Mouse (Mus musculus) gastrocnemius, adult 8-10 months (tissue): ENCODE measurements at regions not wholly inside any gene's neighbourhood (a gene's known extent, or its start where the extent isn't known, plus 50 kb on each side); places are given as distances from the start of the nearest gene placed in this dataset.

ENCODE experiments used
- DNase-seq, 2 experiments: peaks; one replicate each; pipeline ENCODE4 v3.0.0; 2022; ENCODE audit warnings: low spot score in 2 of 2

DNA sequence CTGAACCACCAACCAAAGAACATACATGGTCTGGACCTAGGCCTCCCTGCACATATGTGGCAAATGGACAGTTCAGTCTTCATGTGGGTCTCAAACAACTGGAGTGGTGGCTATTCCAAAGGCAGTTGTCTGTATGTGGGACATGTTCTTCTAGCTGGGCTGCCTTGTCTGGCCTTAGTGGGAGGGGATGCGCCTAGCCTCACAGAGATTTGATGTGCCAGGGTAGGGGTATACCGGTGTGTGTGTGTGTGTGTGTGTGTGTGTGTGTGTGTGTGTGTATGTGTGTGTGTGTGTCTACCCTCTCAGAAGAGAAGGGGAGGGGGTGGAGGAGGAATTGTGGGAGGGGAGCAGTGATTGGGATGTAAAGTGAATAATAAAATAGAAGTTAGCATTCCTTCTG is 344.0 kb downstream of the Dhx35 start:
- DNase-seq = no peak

DNA sequence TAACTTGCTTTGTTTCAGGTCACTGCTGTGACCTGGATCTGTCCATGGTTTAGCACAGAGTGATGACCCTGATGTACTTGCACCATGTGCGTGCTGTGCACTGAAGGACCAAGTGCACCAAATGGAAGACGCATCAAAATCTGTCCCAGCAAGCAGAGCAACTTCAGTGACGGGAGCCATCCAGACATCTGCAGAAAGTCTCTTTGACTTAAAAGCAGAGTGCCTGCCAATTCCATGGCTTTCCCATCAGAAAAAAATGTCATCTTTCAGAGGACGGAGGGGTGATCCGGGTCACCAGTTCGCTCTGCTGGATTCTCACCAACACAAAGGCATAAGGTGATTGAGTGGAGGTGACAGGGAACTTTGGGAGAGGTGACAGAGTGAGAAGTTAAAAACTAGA is 351.4 kb downstream of the Dhx35 start:
- no peak for DNase-seq

GRCm38 (mm10) chr2:159163985-159164384 is 369.4 kb downstream of the Dhx35 start:
- peak; percentile 13 to 30 for DNase-seq

DNA sequence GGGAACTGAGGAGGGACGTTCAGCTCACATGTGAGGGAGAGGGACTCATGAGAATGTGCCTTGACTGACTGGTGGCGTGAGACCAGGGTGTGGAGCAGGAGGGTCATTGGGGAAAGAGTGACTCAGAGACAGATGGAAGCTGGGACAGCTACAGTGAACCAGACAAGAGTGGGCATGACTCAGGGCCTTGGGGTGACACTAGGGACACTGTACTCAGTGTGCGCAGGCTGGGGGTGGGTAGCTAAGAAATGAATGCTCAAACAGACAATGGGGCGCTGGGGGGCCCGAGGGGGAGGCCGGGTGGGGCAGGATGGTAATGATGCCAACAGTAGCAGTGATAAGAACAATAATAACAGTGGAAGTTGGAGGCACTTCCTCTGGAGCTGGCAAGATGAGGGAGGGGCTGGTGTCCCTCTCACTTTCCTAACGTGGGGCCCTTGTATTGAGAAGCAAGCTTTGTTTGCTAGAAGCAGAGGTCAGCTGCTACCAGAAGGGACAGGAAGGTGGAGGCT is 374.0 kb downstream of the Dhx35 start:
- no peak for DNase-seq

DNA sequence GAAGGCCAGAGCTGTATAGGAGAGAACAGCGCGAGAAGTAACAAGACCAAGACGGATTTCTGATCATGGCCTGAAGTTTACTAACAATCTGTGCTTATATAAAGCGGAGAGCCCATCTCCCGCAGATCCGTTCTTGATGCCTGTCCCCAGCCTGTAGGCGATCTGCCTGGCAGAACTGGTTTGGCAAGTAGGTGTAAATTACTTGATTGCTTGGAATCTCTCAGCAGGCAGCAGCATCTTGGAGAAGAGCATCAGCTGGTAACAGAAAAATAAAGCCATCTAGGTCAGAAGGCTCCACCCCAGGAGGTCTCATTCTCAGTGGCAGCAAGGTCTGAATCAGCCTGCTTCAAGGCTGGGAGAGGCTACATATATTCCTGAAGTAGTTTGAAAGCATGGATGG is 401.5 kb downstream of the Dhx35 start:
- DNase-seq = no peak

DNA sequence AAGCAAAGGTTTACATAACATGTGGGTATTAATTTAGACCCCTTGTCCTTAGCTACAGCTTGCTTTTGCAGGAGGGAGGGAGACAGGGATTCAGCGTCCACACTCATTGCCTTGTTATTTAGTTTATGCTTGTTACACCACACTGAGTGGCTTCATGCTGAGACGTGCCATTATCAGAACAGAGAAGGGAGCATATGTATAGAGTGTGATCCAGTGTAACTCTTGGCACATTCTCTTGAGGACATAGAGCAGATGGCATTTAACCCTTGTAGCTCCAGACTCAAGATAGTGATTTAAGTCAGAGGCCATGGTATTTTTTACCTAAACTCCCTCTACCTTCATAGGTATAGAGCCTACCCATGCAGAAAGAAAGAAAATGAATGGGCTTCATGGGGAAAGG is 437.7 kb downstream of the Dhx35 start:
- no peak for DNase-seq

- no peak for DNase-seq
Measured at GRCm38 (mm10) chr2:159235000-159235399, 440.4 kb downstream of the Dhx35 start.

DNA sequence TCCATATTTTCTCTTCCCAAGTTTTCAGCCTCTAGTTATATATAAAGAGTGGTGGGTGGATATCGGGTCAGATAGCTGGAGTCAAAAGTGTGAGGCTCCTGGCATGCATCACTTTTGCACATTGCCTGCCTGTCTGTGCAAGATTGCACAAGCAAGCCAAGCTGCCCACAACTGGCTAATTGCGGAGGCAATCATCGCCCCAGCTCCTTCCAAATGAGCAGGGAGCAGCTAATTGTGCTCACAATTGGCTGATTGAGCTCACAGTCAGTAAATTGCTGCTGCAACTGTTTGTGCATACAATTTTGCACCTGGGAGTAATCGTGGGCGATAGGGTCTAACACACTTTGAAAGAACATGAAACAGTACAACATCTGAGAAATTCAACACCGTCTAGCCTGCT is 455.5 kb downstream of the Dhx35 start:
- DNase-seq = no peak

DNA sequence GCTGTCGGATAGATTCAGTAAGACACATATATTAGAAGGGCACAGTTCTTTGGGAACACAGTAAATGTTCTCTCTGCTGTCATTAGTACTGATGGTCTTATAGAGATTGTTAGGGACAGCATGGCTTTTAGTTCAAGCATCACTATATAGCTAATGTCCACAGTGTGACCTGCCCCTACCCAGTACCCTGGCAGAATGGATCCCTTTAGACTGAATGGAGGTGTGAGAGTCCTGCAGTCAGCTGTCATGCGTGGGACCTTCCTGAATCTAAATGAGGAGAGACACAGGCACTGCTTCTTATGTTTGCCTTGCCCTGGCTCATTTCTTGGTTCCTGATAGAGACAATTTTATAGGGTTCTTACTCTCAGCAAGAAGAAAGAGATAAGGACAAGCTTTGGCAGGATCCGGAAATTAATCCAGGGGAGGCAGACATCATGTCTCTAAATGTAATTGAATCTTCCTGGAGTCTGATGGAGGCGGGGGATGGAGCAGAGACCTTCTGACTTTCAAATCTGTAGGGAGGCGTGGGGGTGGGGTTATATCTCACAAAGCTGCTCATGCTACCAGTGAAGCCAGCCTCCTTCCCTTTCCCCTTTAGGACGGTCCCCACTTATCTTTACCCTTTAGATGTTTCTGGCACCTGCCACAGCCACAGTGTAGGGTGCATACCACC is 456.5 kb downstream of the Dhx35 start:
- DNase-seq = no peak

GRCm38 (mm10) chr2:159270221-159271080 is 475.8 kb downstream of the Dhx35 start:
- no peak for DNase-seq

DNA sequence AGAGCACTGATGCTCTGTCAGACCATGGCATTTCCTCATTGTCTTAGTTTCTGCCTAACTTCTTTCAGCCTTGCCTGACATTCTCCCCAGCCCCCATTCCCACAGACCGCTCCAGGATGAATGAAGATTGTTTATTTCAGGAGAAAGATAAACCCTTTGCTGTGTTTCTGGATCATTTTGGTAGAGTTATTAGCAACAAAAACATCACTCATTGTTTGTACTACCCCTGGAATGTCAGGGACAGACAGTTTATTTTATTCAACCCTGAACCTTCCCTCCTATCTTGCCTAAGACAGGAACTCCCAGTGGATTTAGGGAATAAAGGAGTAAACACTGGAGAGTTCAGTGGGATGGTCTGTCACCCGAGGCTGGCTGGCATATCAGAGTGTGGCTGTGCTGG is 484.3 kb downstream of the Dhx35 start:
- DNase-seq = no peak

DNA sequence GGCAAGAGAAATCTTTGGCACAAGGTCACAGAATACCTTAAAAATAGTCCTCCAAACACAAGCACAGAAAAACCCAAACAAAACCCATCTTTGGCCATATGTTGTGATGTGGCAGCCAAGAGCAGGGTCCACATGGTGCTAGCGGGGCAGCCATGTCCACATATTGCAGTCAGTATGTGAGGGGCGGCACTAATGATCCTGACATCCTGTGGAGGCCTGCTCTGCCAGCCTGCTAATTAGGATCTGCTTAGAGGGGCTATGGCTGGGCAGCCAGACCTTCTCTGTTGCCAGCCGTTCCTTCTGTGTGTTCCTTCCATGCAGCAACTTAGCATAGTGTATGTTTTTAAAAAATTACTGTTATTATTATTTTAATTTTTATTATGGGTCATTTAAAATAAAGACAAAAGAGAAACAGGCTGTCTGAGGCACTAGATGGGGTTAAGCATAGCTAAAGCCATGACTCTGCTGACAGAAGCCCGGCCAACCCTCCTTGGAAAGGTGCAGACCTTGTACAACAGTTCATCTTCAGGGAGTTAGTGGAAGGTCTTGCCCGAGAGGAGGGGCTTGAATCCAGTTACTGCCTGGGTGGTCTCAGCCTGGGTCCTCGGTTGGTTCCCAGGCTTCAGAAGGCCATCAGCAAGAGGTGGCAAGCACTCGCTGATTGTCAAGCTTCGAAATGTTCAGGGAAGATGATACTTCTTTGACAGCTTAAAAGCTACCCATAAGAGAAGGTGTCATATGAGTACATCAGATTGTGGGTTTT is 487.1 kb downstream of the Dhx35 start:
- no peak for DNase-seq

DNA sequence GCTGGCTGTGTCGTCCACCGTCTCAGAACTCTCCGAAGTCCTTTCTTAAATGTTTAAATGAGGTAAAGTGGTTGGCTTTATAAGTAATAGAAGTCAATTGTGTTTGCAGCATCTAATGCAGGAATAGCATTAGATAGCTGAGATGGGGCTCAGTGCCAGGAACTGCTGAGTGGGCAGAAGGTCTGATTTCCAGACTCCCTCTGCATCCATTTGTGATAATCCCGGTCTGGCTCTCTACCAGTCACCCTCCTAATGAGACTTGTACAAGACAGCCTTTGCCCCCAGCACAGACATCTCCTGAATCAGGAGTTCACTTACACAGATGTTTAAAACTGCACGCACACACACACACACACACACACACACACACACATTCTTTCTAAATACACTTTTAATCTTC is 489.5 kb downstream of the Dhx35 start:
- no peak for DNase-seq

DNA sequence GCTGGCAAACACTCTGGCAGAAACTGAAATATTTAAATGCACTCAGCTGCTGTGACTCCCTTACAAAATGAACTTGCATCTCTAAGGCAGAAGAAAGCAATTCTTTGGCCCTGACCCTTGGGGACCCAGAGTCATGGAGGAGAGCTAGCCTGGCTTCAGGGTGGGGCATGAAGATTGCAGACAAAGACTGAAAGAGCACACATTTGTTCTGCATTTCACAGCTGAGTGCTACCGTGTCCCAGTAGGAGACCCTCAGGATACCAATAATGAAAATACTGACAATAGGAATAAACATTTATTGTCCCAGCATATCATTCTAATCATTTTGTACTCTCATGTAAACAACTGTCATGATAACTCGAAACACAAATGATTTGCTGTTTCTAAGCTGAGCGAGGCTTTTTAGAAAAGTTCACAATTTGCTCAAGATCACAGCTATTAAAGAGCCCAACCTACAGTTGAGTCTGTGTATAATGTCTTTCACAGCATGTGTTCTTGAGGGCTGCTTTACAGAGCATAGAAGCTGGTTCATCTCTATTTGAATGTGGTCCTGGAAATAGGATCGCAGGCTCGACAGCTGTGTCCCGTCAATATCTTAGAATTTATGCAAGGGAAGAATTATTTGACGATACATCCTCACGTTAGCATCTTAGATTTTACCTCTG is 490.1 kb downstream of the Dhx35 start:
- DNase-seq = no peak

DNA sequence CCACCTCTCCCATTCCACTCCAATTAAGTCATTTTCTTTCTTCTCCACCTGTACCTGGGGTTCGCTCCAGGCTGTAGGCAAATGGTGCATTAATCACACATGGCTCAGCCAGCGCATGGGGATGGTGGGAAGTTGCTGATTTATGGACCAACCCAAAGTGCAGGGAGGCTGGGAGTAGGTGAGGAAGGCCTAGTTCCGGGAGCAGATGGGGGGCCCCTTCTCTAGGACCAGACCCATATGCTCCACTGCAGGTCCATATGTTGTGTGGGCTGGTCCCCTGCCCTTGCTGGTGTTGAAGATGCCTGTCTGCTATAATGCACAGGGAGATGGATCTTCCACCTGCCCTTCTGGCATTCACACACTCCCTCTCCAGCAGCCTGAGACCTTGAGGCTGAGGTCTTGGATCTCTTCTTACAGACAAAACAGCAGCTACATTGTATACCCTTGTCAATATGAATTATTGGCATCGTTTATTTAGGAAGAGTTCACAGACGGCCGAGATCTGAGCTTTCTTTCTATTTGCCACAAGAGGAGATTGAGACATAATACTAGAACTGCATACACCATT is 493.5 kb downstream of the Dhx35 start:
- DNase-seq = no peak

DNA sequence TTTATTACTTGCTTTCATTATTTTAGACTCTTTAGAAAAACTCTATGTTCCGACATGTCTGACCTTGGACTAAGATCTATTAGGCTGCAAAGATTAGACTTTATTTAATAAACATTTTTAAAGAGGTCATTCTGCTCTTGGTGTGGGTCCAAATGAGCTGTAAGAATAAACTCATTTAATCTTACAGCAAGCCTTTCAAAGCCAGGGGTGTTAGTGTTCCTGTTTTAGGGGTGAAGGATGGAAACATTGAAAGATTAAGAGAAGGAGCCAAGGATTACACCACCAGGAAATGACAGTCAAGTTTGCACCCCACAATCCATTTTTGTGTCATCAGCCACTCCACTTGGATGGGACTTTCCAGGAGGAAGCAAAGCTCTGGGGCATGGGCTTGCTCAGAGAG is 495.5 kb downstream of the Dhx35 start:
- DNase-seq = no peak

GRCm38 (mm10) chr2:159307001-159307400 is 512.4 kb downstream of the Dhx35 start:
- no peak for DNase-seq

DNA sequence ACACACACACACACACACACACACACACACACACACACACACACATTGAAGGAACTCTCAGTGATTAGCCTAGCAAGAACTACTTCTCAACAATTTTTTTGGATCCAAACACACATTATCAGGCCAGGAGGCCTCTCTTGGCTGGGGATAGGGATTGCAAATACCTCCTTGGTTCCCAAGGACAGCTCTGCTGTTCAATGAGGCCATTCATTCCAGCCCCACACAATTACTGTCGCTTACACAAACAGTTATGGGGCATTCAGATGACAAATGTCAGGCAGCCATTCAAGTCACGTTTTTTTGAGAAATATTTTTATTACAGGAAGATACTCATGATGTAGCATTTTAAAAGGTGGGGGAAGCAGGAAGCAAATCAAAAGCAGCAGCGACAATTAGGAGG is 540.1 kb downstream of the Dhx35 start:
- peak in 1 of 2 experiments; percentile 5 for DNase-seq

- no peak for DNase-seq
Measured at GRCm38 (mm10) chr2:159336646-159337045, 542.0 kb downstream of the Dhx35 start.

- no peak for DNase-seq
Measured at GRCm38 (mm10) chr2:159343624-159344560, 549.3 kb downstream of the Dhx35 start.
